23 mouse cellular contexts compared by ENCODE assay signal in the genomic region with DNA sequence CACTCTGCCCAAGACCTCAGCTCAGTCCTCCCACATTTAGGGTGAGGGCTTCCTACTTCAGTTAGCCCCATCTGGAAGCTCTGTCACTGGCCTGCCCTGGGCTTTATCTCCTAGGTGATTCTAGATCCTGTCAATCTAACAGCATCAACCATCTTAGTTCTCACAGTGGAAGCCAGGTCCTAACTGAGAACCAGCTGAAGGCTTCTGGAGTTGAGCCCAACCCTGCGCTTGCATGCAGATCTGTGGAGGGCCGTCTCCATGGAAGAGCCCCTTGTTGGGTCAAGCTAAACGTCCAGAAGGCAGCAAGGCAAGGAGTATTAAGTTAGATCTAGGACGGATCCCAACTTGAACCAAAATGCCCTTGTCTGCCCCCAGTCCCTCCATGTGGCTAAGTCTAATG. TPM values are rescaled to one million over a fixed set of nuclear protein-coding genes. Genes with fewer than 3 reads are reported as not detected.
"Had no signal": no experiment of that assay in that cellular context is flagged by ENCODE, and none has a peak within 500 bp of the region (broad histone marks: within the 10 kb centered on the region; RNA-seq: fewer than 3 reads in every experiment).

No protein-coding gene starts in this region.

- H3K27ac ChIP-seq: gastrocnemius, adult 2 months; heart, adult 2 months; hindbrain, embryonic 10.5 days; hindbrain, embryonic 12.5 days; hindbrain, embryonic 14.5 days; intestine, embryonic 15.5 days; layer of hippocampus, adult 2 months; left cerebral cortex, adult 2 months; limb, embryonic 10.5 days; limb, embryonic 12.5 days; liver, embryonic 13.5 days had no signal

- H3K4me3 ChIP-seq: gastrocnemius, adult 2 months; heart, adult 2 months; heart, embryonic 12.5 days; hindbrain, embryonic 10.5 days; hindbrain, embryonic 12.5 days; intestine, embryonic 15.5 days; layer of hippocampus, adult 2 months; left cerebral cortex, adult 2 months; limb, embryonic 10.5 days; limb, embryonic 12.5 days; liver, embryonic 13.5 days had no signal

- DNase-seq: gastrocnemius, adult 2 months; gastrocnemius, postnatal 10 days; gastrocnemius, postnatal 25 days; heart, adult 2 months; heart, postnatal 10 days; heart, postnatal 4 days; kidney, adult 18-20 months; kidney, adult 8-10 months; kidney, postnatal 10 days; kidney, postnatal 25 days; kidney, postnatal 4 days; liver; liver, embryonic 13.5 days had no signal

- H3K36me3 ChIP-seq: heart, embryonic 12.5 days; hindbrain, embryonic 10.5 days; hindbrain, embryonic 12.5 days; intestine, embryonic 15.5 days; limb, embryonic 10.5 days; limb, embryonic 12.5 days; liver, embryonic 13.5 days had no signal

- H3K9me3 ChIP-seq: heart, embryonic 12.5 days; hindbrain, embryonic 10.5 days; hindbrain, embryonic 12.5 days; intestine, embryonic 15.5 days; limb, embryonic 10.5 days; limb, embryonic 12.5 days; liver, embryonic 13.5 days had no signal

- H3K27me3 ChIP-seq: heart, embryonic 12.5 days; intestine, embryonic 15.5 days; liver, embryonic 13.5 days had no signal

- H3K4me1 ChIP-seq: intestine, embryonic 15.5 days; limb, embryonic 10.5 days; limb, embryonic 12.5 days; liver, embryonic 13.5 days had no signal

RNA-seq across cellular contexts. Expression of a gene that starts 57.2 kb away (rescaled TPM):
- polyA plus RNA-seq: inflammation-experienced regulatory T-cells, adult 6 months had no signal
